Mouse (Mus musculus): Measurements from ENCODE around the gene Zscan10. TPM values are rescaled to one million over a fixed set of nuclear protein-coding genes. Genes with fewer than 3 reads are reported as not detected.

Zscan10 gene
- polyA plus RNA-seq, 1 experiment from 2014 or later: 0.32 TPM

GRCm38 (mm10) chr17:23566787-23567186, 33.9 kb upstream of the Zscan10 start:
- no peaks in the 10 kb centered on the region for H3K27me3 ChIP-seq (replicated peaks)
- no peak overlapping the region for H3K9ac ChIP-seq
- no peaks in the 10 kb centered on the region for H3K9me3 ChIP-seq
- no peak overlapping the region for H3K27ac ChIP-seq
- 63% methylated on average over 5 of the region's 5 CpGs for WGBS
- no peak overlapping the region for H3K4me3 ChIP-seq
- peaks cover 5% of the 10 kb centered on the region for H3K4me1 ChIP-seq
- H3K4me2 ChIP-seq (replicated peaks): no peak overlapping the region
- no peaks in the 10 kb centered on the region for H3K36me3 ChIP-seq
- no peak for ATAC-seq (ENCODE audit: low FRiP score, low read depth)

GRCm38 (mm10) chr17:23568370-23568769, 32.3 kb upstream of the Zscan10 start:
- Histone ChIP-seq H3K27me3 (replicated peaks) (no peaks in the 10 kb centered on the region), H3K27ac (no peak overlapping the region), H3K4me1 (peaks cover 5% of the 10 kb centered on the region), H3K36me3 (0 out of 2 replicates have a peak, but pooled peaks cover 3% of the 10 kb centered on the region), H3K4me3 (no peak overlapping the region), H3K4me2 (replicated peaks) (no peak overlapping the region), H3K9ac (no peak overlapping the region), H3K9me3 (no peaks in the 10 kb centered on the region)
- no peak for ATAC-seq (ENCODE audit: low FRiP score, low read depth)
- WGBS: 39% methylated on average over 5 of the region's 5 CpGs

GRCm38 (mm10) chr17:23570017-23570416, 30.6 kb upstream of the Zscan10 start:
- H3K27ac ChIP-seq: no peak overlapping the region
- 49% methylated on average over 6 of the region's 6 CpGs for WGBS
- no peak overlapping the region for H3K4me2 ChIP-seq (replicated peaks)
- ATAC-seq (ENCODE audit: low FRiP score, low read depth): no peak
- H3K4me1 ChIP-seq: peaks cover under 1% of the 10 kb centered on the region
- no peaks in the 10 kb centered on the region for H3K27me3 ChIP-seq (replicated peaks)
- no peak overlapping the region for H3K9ac ChIP-seq
- no peak overlapping the region for H3K4me3 ChIP-seq
- H3K9me3 ChIP-seq: no peaks in the 10 kb centered on the region
- peaks cover 18% of the 10 kb centered on the region for H3K36me3 ChIP-seq

GRCm38 (mm10) chr17:23571084-23571483, 29.6 kb upstream of the Zscan10 start:
- no peak overlapping the region for H3K4me3 ChIP-seq
- no peak overlapping the region for H3K4me2 ChIP-seq (replicated peaks)
- no peak for ATAC-seq (ENCODE audit: low FRiP score, low read depth)
- H3K27me3 ChIP-seq (replicated peaks): no peaks in the 10 kb centered on the region
- no peaks in the 10 kb centered on the region for H3K4me1 ChIP-seq
- H3K9me3 ChIP-seq: no peaks in the 10 kb centered on the region
- H3K9ac ChIP-seq: no peak overlapping the region
- 31% methylated on average over 5 of the region's 5 CpGs for WGBS
- no peak overlapping the region for H3K27ac ChIP-seq
- peaks cover 29% of the 10 kb centered on the region for H3K36me3 ChIP-seq

DNA sequence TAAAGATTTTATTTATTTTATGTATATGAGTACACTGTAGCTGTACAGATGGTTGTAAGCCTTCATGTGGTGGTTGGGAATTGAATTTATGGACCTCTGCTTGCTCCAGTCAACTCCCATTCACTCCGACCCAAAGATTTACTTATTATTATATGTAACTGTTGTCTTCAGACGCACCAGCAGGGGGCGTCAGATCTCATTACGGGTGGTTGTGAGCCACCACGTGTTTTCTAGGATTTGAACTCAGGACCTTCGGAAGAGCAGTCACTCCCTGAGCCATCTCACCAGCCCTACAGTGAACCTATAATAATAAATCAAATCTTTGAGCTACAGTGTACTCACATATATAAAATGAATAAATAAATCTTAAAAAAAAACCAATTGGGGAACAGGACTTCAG, 28.6 kb upstream of the Zscan10 start:
- H3K36me3 ChIP-seq: peaks cover 39% of the 10 kb centered on the region
- WGBS: 79% methylated on average over 6 of the region's 6 CpGs

DNA sequence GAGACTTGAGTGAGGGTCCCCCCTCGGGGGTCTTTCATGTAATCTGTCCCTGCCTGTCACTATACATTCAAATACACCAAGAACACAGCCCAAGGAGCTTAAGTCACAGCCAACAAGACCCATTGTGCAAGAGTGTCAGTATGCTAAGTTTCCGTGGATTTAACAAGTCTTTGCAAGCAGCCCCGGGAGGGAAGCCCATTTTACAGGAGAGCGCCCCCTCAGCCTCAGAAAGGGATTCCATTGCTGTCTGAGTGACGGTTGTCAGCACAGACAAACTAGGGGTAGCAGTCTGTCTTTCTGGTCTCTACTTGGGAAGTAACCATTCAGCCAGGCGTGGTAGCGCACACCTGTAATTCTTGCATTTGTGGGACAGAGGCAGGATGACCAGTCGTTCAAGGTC, 26.5 kb upstream of the Zscan10 start:
- Histone ChIP-seq H3K27ac (no peak overlapping the region), H3K36me3 (peaks cover 55% of the 10 kb centered on the region), H3K9ac (no peak overlapping the region), H3K4me3 (no peak overlapping the region), H3K4me2 (replicated peaks) (no peak overlapping the region), H3K9me3 (no peaks in the 10 kb centered on the region), H3K4me1 (no peaks in the 10 kb centered on the region), H3K27me3 (replicated peaks) (no peaks in the 10 kb centered on the region)
- ATAC-seq (ENCODE audit: low FRiP score, low read depth): no peak
- 94% methylated on average over 8 of the region's 8 CpGs for WGBS

More for the DNA sequence above, 28.6 kb upstream of the Zscan10 start:
- Histone ChIP-seq H3K4me1 (no peaks in the 10 kb centered on the region), H3K27me3 (replicated peaks) (no peaks in the 10 kb centered on the region), H3K4me3 (no peak overlapping the region), H3K27ac (no peak overlapping the region), H3K4me2 (replicated peaks) (no peak overlapping the region), H3K9me3 (no peaks in the 10 kb centered on the region), H3K9ac (no peak overlapping the region)
- ATAC-seq (ENCODE audit: low FRiP score, low read depth): no peak

DNA sequence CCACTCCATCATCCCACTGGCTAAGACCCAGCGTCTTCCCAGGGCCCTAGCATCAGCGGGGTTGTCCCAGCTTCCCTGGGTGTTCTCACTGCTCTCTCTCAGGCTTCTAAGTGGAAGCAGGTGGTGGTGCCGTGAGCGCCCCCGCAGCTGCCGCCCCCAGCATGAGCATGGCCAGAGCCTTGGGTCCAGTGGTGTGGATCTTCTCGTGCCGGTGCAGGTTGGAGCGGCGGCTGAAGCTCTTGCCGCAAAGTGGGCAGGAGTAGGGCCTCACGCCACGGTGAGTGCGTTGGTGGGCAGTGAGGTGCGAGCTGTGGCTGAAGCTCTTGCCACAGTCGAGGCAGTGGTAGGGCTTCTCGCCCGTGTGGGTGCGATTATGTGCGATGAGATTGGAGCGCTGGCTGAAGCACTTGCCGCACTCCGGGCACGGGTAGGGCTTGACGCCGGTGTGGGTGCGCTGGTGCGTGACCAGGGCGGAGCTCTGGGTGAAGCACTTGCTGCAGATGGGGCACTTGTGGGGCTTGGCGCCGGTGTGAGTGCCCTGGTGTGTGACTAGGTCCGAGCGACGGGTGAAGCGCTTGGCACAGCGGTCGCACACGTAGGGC, 24.6 kb upstream of the Zscan10 start:
- H3K27me3 ChIP-seq (replicated peaks): no peaks in the 10 kb centered on the region
- H3K4me1 ChIP-seq: no peaks in the 10 kb centered on the region
- H3K36me3 ChIP-seq: peaks cover 74% of the 10 kb centered on the region
- no peak overlapping the region for H3K4me2 ChIP-seq (replicated peaks)
- 95% methylated on average over 38 of the region's 38 CpGs for WGBS
- no peak; the same call in 1 of the 2 replicates for ATAC-seq (ENCODE audit: low FRiP score, low read depth)
- H3K27ac ChIP-seq: no peak overlapping the region
- H3K9ac ChIP-seq: no peak overlapping the region
- no peaks in the 10 kb centered on the region for H3K9me3 ChIP-seq
- no peak overlapping the region for H3K4me3 ChIP-seq

DNA sequence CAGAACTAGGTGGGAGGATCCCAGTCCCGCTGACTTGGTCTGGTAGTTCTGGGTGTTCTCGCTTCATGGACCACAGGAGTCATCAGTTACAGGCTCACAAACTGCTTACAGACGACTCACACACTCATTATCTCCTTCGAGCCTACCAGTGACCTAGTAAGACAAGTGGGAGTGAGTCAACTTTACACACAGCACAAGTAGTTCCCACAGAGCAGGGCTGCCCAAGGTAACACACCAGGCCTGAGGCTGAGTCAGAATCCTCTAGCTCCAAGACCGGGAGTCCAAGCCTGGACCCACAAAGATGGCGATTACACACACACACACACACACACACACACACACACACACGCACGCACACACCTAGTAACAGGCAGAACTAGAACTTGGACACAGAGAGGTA, 15.9 kb upstream of the Zscan10 start:
- H3K4me3 ChIP-seq: peak overlapping the region; percentile 67
- no peak overlapping the region for H3K9ac ChIP-seq
- no peaks in the 10 kb centered on the region for H3K27me3 ChIP-seq (replicated peaks)
- peaks cover 25% of the 10 kb centered on the region for H3K4me1 ChIP-seq
- ATAC-seq (ENCODE audit: low FRiP score, low read depth): no peak
- 87% methylated on average over 8 of the region's 8 CpGs for WGBS
- no peak overlapping the region for H3K27ac ChIP-seq
- peaks cover 22% of the 10 kb centered on the region for H3K36me3 ChIP-seq
- H3K9me3 ChIP-seq: no peaks in the 10 kb centered on the region
- H3K4me2 ChIP-seq (replicated peaks): peak overlapping the region; percentile 91

DNA sequence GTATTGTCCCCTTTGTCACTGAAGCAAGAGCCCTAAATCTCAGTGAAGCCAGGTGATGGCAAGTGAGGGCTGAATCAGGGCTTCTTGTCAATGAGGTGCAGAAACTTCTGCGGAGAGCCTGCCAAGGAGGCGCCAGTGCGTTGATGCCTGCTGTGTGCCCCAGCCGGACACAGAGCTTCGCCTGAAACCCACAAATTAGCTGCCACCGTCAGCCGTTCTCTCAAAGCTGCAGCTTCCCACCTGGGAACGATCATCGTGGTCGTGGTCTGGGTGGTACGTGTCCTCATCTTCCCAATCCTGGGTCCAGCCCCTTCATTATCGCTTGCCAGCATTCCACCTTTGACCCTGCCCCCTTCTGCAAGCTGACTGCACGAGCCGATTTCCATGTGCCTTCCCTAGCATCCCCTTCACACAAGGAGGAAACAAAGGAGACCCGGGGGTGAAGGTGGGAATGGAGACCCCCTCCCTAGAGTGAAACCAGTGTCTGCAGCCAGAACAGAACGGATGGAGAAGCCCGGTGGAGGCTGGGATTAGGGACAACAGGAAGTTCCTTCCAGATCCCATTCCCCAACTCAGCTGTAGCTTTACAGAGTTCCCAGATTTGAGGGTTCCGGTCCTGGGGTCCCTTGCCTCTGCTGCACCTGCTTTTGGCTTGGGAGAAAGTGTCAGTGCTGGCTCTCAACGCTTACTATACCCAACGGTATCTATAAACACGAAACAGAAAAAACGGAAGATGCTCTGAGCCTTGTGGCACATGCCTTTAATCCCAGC, 14.8 kb upstream of the Zscan10 start:
- ATAC-seq (ENCODE audit: low FRiP score, low read depth): peak; percentile 85
- Histone ChIP-seq H3K4me2 (replicated peaks) (peak overlapping the region; percentile 91), H3K9ac (peak overlapping the region; percentile 73), H3K4me1 (peaks cover 25% of the 10 kb centered on the region), H3K27me3 (replicated peaks) (no peaks in the 10 kb centered on the region), H3K4me3 (peak overlapping the region; percentile 67), H3K27ac (0 out of 2 replicates have a peak overlapping the region, but pooled peaks have one; percentile 8), H3K9me3 (no peaks in the 10 kb centered on the region), H3K36me3 (peaks cover 10% of the 10 kb centered on the region)
- WGBS: under 1% methylated on average over 22 of the region's 22 CpGs

GRCm38 (mm10) chr17:23587253-23587652, 13.4 kb upstream of the Zscan10 start:
- Histone ChIP-seq H3K4me2 (replicated peaks) (no peak overlapping the region), H3K4me3 (no peak overlapping the region), H3K9me3 (no peaks in the 10 kb centered on the region), H3K27me3 (replicated peaks) (no peaks in the 10 kb centered on the region), H3K27ac (no peak overlapping the region), H3K36me3 (peaks cover 6% of the 10 kb centered on the region; the same call in 1 of the 2 replicates), H3K9ac (no peak overlapping the region), H3K4me1 (peaks cover 25% of the 10 kb centered on the region)
- ATAC-seq (ENCODE audit: low FRiP score, low read depth): no peak
- WGBS: 68% methylated on average over 2 of the region's 2 CpGs

DNA sequence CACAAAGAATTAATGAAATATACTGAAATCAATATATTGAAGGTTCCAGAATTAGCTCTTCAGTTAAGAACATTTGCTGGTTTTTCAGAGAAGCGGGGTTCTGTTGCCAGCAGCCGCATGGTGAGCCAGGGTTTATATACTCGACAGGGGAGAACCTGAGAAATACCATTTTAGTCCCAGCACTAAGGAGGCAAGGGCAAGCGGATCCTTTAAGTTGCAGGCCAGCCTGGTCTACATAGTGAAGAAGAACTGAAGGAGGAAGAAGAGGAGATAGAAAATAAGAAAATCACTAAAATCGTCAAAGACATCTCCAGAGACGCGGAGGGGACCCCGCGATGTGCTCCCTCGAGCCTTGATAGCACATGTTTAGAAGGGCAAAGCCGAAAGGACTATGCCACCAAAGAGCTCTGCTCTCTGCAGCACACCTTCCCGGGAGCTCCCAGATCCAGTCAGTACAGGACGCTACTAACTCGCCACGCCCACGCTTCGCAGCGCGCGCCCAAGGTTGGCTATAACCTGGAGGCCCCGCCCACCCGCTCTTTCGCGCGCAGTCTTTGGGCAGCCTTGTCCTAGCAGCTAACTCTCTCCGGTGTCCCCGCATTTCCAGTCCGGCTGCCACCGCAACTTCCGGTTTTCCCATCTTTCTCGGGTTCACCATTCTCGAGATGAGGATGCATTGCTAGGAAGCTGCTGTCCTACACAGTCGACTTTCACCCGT, 8.3 kb upstream of the Zscan10 start:
- peak; percentile 99 for ATAC-seq (ENCODE audit: low FRiP score, low read depth)
- no peaks in the 10 kb centered on the region for H3K9me3 ChIP-seq
- peak overlapping the region; percentile 40 for H3K4me3 ChIP-seq
- H3K9ac ChIP-seq: peak overlapping the region; percentile 49
- H3K27ac ChIP-seq: no peak overlapping the region
- no peaks in the 10 kb centered on the region for H3K4me1 ChIP-seq
- H3K36me3 ChIP-seq: no peaks in the 10 kb centered on the region
- peak overlapping the region; percentile 69 for H3K4me2 ChIP-seq (replicated peaks)
- H3K27me3 ChIP-seq (replicated peaks): no peaks in the 10 kb centered on the region
- 8% methylated on average over 34 of the region's 34 CpGs for WGBS

GRCm38 (mm10) chr17:23592926-23593300, 7.7 kb upstream of the Zscan10 start:
- Histone ChIP-seq H3K27ac (no peak overlapping the region), H3K9me3 (no peaks in the 10 kb centered on the region), H3K9ac (peak overlapping the region; percentile 49), H3K27me3 (replicated peaks) (no peaks in the 10 kb centered on the region), H3K36me3 (no peaks in the 10 kb centered on the region), H3K4me1 (no peaks in the 10 kb centered on the region), H3K4me2 (replicated peaks) (peak overlapping the region; percentile 69), H3K4me3 (peak overlapping the region; percentile 40)
- 12% methylated on average over 13 of the region's 13 CpGs for WGBS
- ATAC-seq (ENCODE audit: low FRiP score, low read depth): peak; percentile 71
